Mouse (Mus musculus) MEL (cell line): ENCODE data around the gene Gp9. TPM values are rescaled to one million over a fixed set of nuclear protein-coding genes. Genes with fewer than 3 reads are reported as not detected.

Source experiments
- DNase-seq: peaks from one replicate; pipeline ENCODE4 v3.0.0; 2011; ENCODE audit warnings: low read depth, low spot score
- H3K27ac ChIP-seq: 2 replicates; pipeline ENCODE4 v1.5.1; 2012; ENCODE audit warnings: low read depth, mild to moderate bottlenecking, control low read depth, low read length, moderate library complexity; ENCODE audit not compliant: control insufficient read depth
- H3K27me3 ChIP-seq, 2 experiments: fragments of 150-350 bp in 1 of 2; sonication (generic) in 1 of 2; 2 replicates each; pipeline ENCODE4 v1.6.1; 2012; ENCODE audit warnings: low read length in 2 of 2, mild to moderate bottlenecking in 2 of 2, improper control_type of control experiment in 1 of 2, moderate library complexity in 1 of 2; ENCODE audit not compliant: insufficient read depth in 2 of 2, control insufficient read depth in 1 of 2
- H3K36me3 ChIP-seq, 2 experiments: 2 replicates each; pipeline ENCODE4 v1.6.1; 2012 to 2014; ENCODE audit warnings: low read length in 2 of 2, improper control_type of control experiment in 1 of 2, inconsistent platforms in 1 of 2, mild to moderate bottlenecking in 1 of 2; ENCODE audit not compliant: insufficient read depth in 2 of 2, control insufficient read depth in 1 of 2
- H3K4me1 ChIP-seq, 2 experiments: fragments of 150-350 bp in 1 of 2; sonication (generic) in 1 of 2; 2 replicates each; pipeline ENCODE4 v1.6.1; 2012; ENCODE audit warnings: low read length in 2 of 2, improper control_type of control experiment in 1 of 2, mild to moderate bottlenecking in 1 of 2; ENCODE audit not compliant: insufficient read depth in 2 of 2, control insufficient read depth in 1 of 2
- H3K4me3 ChIP-seq, 2 experiments: fragments of 150-350 bp in 1 of 2; sonication (generic) in 1 of 2; 2 replicates each; pipeline ENCODE4 v1.5.1; 2012; ENCODE audit warnings: low read depth in 2 of 2, low read length in 2 of 2, mild to moderate bottlenecking in 2 of 2, moderate library complexity in 2 of 2, control low read depth in 1 of 2, improper control_type of control experiment in 1 of 2; ENCODE audit not compliant: control insufficient read depth in 1 of 2, insufficient read depth in 1 of 2
- H3K79me2 ChIP-seq: 2 replicates; pipeline ENCODE4 v1.6.1; 2012; ENCODE audit warnings: mild to moderate bottlenecking, low read length, moderate library complexity; ENCODE audit not compliant: control insufficient read depth, poor library complexity, insufficient read depth
- H3K9ac ChIP-seq: 2 replicates; pipeline ENCODE4 v1.6.1; 2012; ENCODE audit warnings: low read depth, mild to moderate bottlenecking, control low read depth, low read length, moderate library complexity; ENCODE audit not compliant: control insufficient read depth, poor library complexity, severe bottlenecking
- H3K9me3 ChIP-seq: fragments of 150-350 bp; sonication (generic); replicated peaks from 2 replicates; pipeline ENCODE4 v1.6.1; 2012; ENCODE audit warnings: mild to moderate bottlenecking, low read length, improper control_type of control experiment, moderate library complexity; ENCODE audit not compliant: insufficient read depth
- BHLHE40 ChIP-seq: IDR thresholded peaks from 2 replicates; pipeline ENCODE4 v1.6.1; 2012; ENCODE audit warnings: low read depth, mild to moderate bottlenecking, inconsistent platforms, low read length, improper control_type of control experiment, borderline replicate concordance
- CHD1 ChIP-seq: IDR thresholded peaks from 2 replicates; pipeline ENCODE4 v1.6.1; 2012; ENCODE audit warnings: low read depth, mild to moderate bottlenecking, inconsistent platforms, low read length, improper control_type of control experiment
- CTCF ChIP-seq, 3 experiments: IDR thresholded peaks in 2 of 3; conservative IDR thresholded peaks in 1 of 3; 2 replicates each; pipeline ENCODE4 v1.5.1; 2011 to 2012; ENCODE audit warnings: low read length in 3 of 3, low read depth in 2 of 3, mild to moderate bottlenecking in 2 of 3, improper control_type of control experiment in 1 of 3, inconsistent platforms in 1 of 3, mixed read lengths in 1 of 3, moderate library complexity in 1 of 3; ENCODE audit not compliant: control insufficient read depth in 1 of 3, insufficient read depth in 1 of 3, poor library complexity in 1 of 3, severe bottlenecking in 1 of 3
- ELF1 ChIP-seq: IDR thresholded peaks from 2 replicates; pipeline ENCODE4 v1.6.1; 2014; ENCODE audit warnings: low read depth, mild to moderate bottlenecking, inconsistent platforms, low read length, improper control_type of control experiment, moderate library complexity
- EP300 ChIP-seq, 2 experiments: IDR thresholded peaks; 2 replicates each; pipeline ENCODE4 v1.6.1; 2011; ENCODE audit warnings: improper control_type of control experiment in 2 of 2, low read length in 2 of 2, low read depth in 1 of 2, mild to moderate bottlenecking in 1 of 2
- ETS1 ChIP-seq: IDR thresholded peaks from 2 replicates; pipeline ENCODE4 v1.6.1; 2012; ENCODE audit warnings: low read depth, mild to moderate bottlenecking, inconsistent platforms, low read length, improper control_type of control experiment, moderate library complexity
- GABPA ChIP-seq: IDR thresholded peaks from 2 replicates; pipeline ENCODE4 v1.6.1; 2012; ENCODE audit warnings: low read depth, mild to moderate bottlenecking, inconsistent platforms, low read length, improper control_type of control experiment, moderate library complexity
- GATA1 ChIP-seq: IDR thresholded peaks from 2 replicates; pipeline ENCODE4 v1.6.1; 2011; ENCODE audit warnings: low read depth, low read length, improper control_type of control experiment
- HCFC1 ChIP-seq: IDR thresholded peaks from 2 replicates; pipeline ENCODE4 v1.6.1; 2012; ENCODE audit warnings: low read depth, mild to moderate bottlenecking, inconsistent platforms, low read length, improper control_type of control experiment, moderate library complexity
- JUND ChIP-seq: IDR thresholded peaks from 2 replicates; pipeline ENCODE4 v1.6.1; 2011; ENCODE audit warnings: low read depth, mild to moderate bottlenecking, improper control_type of control experiment, low read length
- KAT2A ChIP-seq: conservative IDR thresholded peaks from 2 replicates; pipeline ENCODE4 v1.6.1; 2012; ENCODE audit warnings: low read depth, low read length, improper control_type of control experiment, inconsistent platforms
- MAZ ChIP-seq: IDR thresholded peaks from 2 replicates; pipeline ENCODE4 v1.6.1; 2012; ENCODE audit warnings: low read depth, mild to moderate bottlenecking, inconsistent platforms, low read length, improper control_type of control experiment
- MXI1 ChIP-seq: IDR thresholded peaks from 2 replicates; pipeline ENCODE4 v1.6.1; 2011; ENCODE audit warnings: mild to moderate bottlenecking, low read depth, low read length, improper control_type of control experiment
- NELFE ChIP-seq: IDR thresholded peaks from 2 replicates; pipeline ENCODE4 v1.6.1; 2011; ENCODE audit warnings: low read depth, low read length, improper control_type of control experiment
- POLR2A ChIP-seq, 2 experiments: IDR thresholded peaks; 2 replicates each; pipeline ENCODE4 v1.6.1; 2011 to 2012; ENCODE audit warnings: low read length in 2 of 2, mild to moderate bottlenecking in 2 of 2, control low read depth in 1 of 2, improper control_type of control experiment in 1 of 2, low read depth in 1 of 2, moderate library complexity in 1 of 2; ENCODE audit not compliant: control insufficient read depth in 1 of 2, insufficient read depth in 1 of 2, poor library complexity in 1 of 2
- SIN3A ChIP-seq: IDR thresholded peaks from 2 replicates; pipeline ENCODE4 v1.6.1; 2012; ENCODE audit warnings: low read length, improper control_type of control experiment, inconsistent platforms
- SMC3 ChIP-seq: IDR thresholded peaks from 2 replicates; pipeline ENCODE4 v1.6.1; 2011; ENCODE audit warnings: low read depth, low read length, improper control_type of control experiment
- TAL1 ChIP-seq: IDR thresholded peaks from 2 replicates; pipeline ENCODE4 v1.6.1; 2012; ENCODE audit warnings: mild to moderate bottlenecking, inconsistent platforms, low read length, moderate library complexity, mixed read lengths
- TBP ChIP-seq: IDR thresholded peaks from 2 replicates; pipeline ENCODE4 v1.8.0; 2011; ENCODE audit warnings: low read depth, low read length, improper control_type of control experiment
- TCF12 ChIP-seq: IDR thresholded peaks from 2 replicates; pipeline ENCODE4 v1.6.1; 2014; ENCODE audit warnings: low read depth, mild to moderate bottlenecking, inconsistent platforms, low read length, improper control_type of control experiment, moderate library complexity
- USF1 ChIP-seq: IDR thresholded peaks from 2 replicates; pipeline ENCODE4 v1.6.1; 2014; ENCODE audit warnings: low read depth, mild to moderate bottlenecking, inconsistent platforms, low read length, improper control_type of control experiment, moderate library complexity
- ZKSCAN1 ChIP-seq: IDR thresholded peaks from 2 replicates; pipeline ENCODE4 v1.6.1; 2012; ENCODE audit warnings: low read depth, mild to moderate bottlenecking, inconsistent platforms, low read length, improper control_type of control experiment, moderate library complexity
- ZNF384 ChIP-seq: IDR thresholded peaks from 2 replicates; pipeline ENCODE4 v1.6.1; 2012; ENCODE audit warnings: low read depth, mild to moderate bottlenecking, inconsistent platforms, low read length, improper control_type of control experiment
- polyA plus RNA-seq, 2 experiments: library from polyadenylated mRNA; stranded (reverse) in 1 of 2; unstranded in 1 of 2; fragments of >175 nt in 1 of 2; fragments of >200 nt in 1 of 2; gene quantifications; 2 replicates each; pipeline versions ENCODE4 v1.2.1 to v1.2.4; 2012; ENCODE audit warnings: low replicate concordance in 2 of 2, low read depth in 1 of 2; ENCODE audit not compliant: insufficient read length in 2 of 2, insufficient read depth in 1 of 2, missing spikeins in 1 of 2
- total RNA-seq: library from RNA; depleted of rRNA; stranded (reverse); fragments of 300-350 nt; gene quantifications from 2 replicates; pipeline ENCODE4 v1.2.3, GENCODE M21; 2012

The Gp9 gene
- total and polyA plus RNA-seq, 3 experiments = 3.9 to 11.1 TPM; not detected in 1

DNA sequence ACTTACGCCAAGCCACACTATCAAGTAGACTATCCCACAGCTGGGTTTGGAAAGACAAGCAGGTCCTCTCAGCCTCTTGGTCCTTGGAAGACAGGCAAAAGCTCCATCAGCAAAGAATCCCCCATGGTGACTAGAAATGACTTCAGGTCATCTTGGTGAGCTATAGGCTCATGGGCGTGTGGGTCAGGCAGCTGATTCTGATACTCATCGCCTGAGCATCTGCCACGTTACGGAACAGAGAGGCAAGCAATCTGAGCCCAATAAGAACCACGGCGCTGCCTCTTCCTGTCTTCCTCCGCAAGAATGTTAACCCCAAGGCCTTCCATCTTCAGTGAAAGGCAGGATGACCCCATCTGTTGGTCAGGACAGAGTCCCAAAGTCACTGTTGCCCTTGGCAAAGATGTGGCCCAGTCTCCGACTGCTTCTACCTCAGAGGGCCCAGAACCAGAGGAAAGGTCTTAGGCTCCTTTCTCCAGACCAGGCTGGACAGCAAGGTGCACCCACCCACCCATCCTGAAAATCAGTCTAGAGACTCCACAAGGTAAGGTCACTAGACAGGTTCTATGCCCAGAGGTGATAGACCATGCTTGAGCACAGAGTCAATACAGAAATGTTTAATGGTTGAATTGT lies 10.5 kb downstream of the Gp9 start:
- Histone ChIP-seq H3K27ac (no peak overlapping the region), H3K79me2 (no peaks in the 10 kb centered on the region), H3K27me3 (no peaks in the 10 kb centered on the region), H3K9me3 (no peaks in the 10 kb centered on the region), H3K4me1 (peaks cover 30 to 40% of the 10 kb centered on the region in 2 experiments), H3K9ac (no peak overlapping the region), H3K4me3 (no peak overlapping the region), H3K36me3 (peaks cover 0 to 29% of the 10 kb centered on the region in 2 experiments; a peak in 2 of 4 replicates)
- no peak for TF ChIP-seq SMC3
- TF ChIP-seq TBP = no peak
- no peak for TF ChIP-seq TCF12
- DNase-seq = no peak

- Histone ChIP-seq H3K4me3 (no peak overlapping the region), H3K9ac (no peak overlapping the region), H3K36me3 (peaks cover 0 to 28% of the 10 kb centered on the region in 2 experiments; a peak in 2 of 4 replicates), H3K9me3 (no peaks in the 10 kb centered on the region), H3K79me2 (no peaks in the 10 kb centered on the region), H3K4me1 (peaks cover 30 to 40% of the 10 kb centered on the region in 2 experiments), H3K27ac (no peak overlapping the region), H3K27me3 (no peaks in the 10 kb centered on the region)
- peak; percentile 66 for TF ChIP-seq ETS1
- peak; percentile 31; the same call in 1 of the 2 replicates for TF ChIP-seq SIN3A
- peak; percentile 51 for TF ChIP-seq TCF12
- no peak for TF ChIP-seq ZKSCAN1
- peak; percentile 39 to 43; a peak in 2 of 4 replicates for TF ChIP-seq EP300 (IDR thresholded peaks at IDR 0.05; ENCODE audit: low read depth in 1 of 2, low read length in 2 of 2)
- no peak for TF ChIP-seq POLR2A (IDR thresholded peaks at IDR 0.05; ENCODE audit: control insufficient read depth in 1 of 2, insufficient read depth in 1 of 2, low read depth in 1 of 2, low read length in 2 of 2, poor library complexity in 1 of 2)
- TF ChIP-seq MXI1 = no peak
- peak; percentile 41 for DNase-seq
Observed at GRCm38 (mm10) chr6:87788896-87789587, 11.2 kb downstream of the Gp9 start.

GRCm38 (mm10) chr6:87789791-87790190 lies 11.9 kb downstream of the Gp9 start:
- Histone ChIP-seq H3K27me3 (no peaks in the 10 kb centered on the region), H3K4me1 (peaks cover 28 to 40% of the 10 kb centered on the region in 2 experiments), H3K4me3 (no peak overlapping the region), H3K9me3 (no peaks in the 10 kb centered on the region), H3K27ac (peak overlapping the region; percentile 41), H3K79me2 (no peaks in the 10 kb centered on the region), H3K36me3 (peaks cover 0 to 25% of the 10 kb centered on the region in 2 experiments; a peak in 2 of 4 replicates), H3K9ac (no peak overlapping the region)
- no peak for DNase-seq
- TF ChIP-seq CTCF (IDR thresholded peaks at IDR 0.05 in 2 of 3, conservative IDR thresholded peaks at IDR 0.05 in 1 of 3; ENCODE audit: control insufficient read depth in 1 of 3, insufficient read depth in 1 of 3, low read depth in 2 of 3, low read length in 3 of 3, poor library complexity in 1 of 3, severe bottlenecking in 1 of 3) (no peak), GABPA (no peak), POLR2A (IDR thresholded peaks at IDR 0.05; ENCODE audit: control insufficient read depth in 1 of 2, insufficient read depth in 1 of 2, low read depth in 1 of 2, low read length in 2 of 2, poor library complexity in 1 of 2) (no peak), USF1 (no peak), CHD1 (no peak), ZNF384 (no peak), ELF1 (no peak), TAL1 (no peak), KAT2A (no peak), NELFE (no peak), HCFC1 (no peak), MAZ (no peak), TCF12 (no peak), ZKSCAN1 (no peak), BHLHE40 (no peak), GATA1 (no peak), JUND (no peak), TBP (no peak)
- TF ChIP-seq, all 39 proteins: peak for 0
